Mouse (Mus musculus) adrenal gland, adult 18-20 months (tissue): ENCODE measurements around the gene Gm44503. TPM values are rescaled to one million over a fixed set of nuclear protein-coding genes. Genes with fewer than 3 reads are reported as not detected.
A peak's percentile ranks its signal among the peaks of the same experiment; 100 is the strongest.

Experiments used
- DNase-seq, 2 experiments: peaks; one replicate each; pipeline ENCODE4 v3.0.0; 2021 to 2022; ENCODE audit warnings: low spot score in 2 of 2
- total RNA-seq, 2 experiments: library from RNA; stranded (reverse); gene quantifications; 1 replicate in 1 of 2; 2 replicates in 1 of 2; pipeline ENCODE4 v1.2.3; 2021

Gm44503 gene
- total RNA-seq, 2 experiments from 2014 or later, result not detected

GRCm38 (mm10) chr9:73025818-73026636 is 67.4 kb downstream of the Gm44503 start:
- no peak for DNase-seq

- no peak for DNase-seq
Measured at GRCm38 (mm10) chr9:73030443-73030842, 71.8 kb downstream of the Gm44503 start.

- DNase-seq, result no peak
Measured at GRCm38 (mm10) chr9:73031421-73031820, 72.8 kb downstream of the Gm44503 start.

- no peak for DNase-seq
Measured at GRCm38 (mm10) chr9:73033406-73033805, 74.8 kb downstream of the Gm44503 start.

- DNase-seq, result peak; percentile 94 to 95
Measured at GRCm38 (mm10) chr9:73039222-73039945, 80.7 kb downstream of the Gm44503 start.

GRCm38 (mm10) chr9:73040080-73040479 is 81.4 kb downstream of the Gm44503 start, which contains the start of gene Pigb:
Gene Pigb (minus strand): TSS chr9:73040378.
- no peak for DNase-seq

GRCm38 (mm10) chr9:73044146-73045079 is 85.8 kb downstream of the Gm44503 start, which contains the start of gene Rab27a:
Gene Rab27a (plus strand): TSS chr9:73044854.
- DNase-seq, result peak; percentile 83 to 84

GRCm38 (mm10) chr9:73045204-73045603 is 86.6 kb downstream of the Gm44503 start:
- no peak for DNase-seq

GRCm38 (mm10) chr9:73045711-73046110 is 87.1 kb downstream of the Gm44503 start:
- no peak for DNase-seq

GRCm38 (mm10) chr9:73047906-73048305 is 89.3 kb downstream of the Gm44503 start:
- no peak for DNase-seq

- DNase-seq, result no peak
Measured at GRCm38 (mm10) chr9:73048927-73049326, 90.3 kb downstream of the Gm44503 start.

GRCm38 (mm10) chr9:73049833-73050232 is 91.2 kb downstream of the Gm44503 start:
- no peak for DNase-seq

- DNase-seq, result no peak
Measured at GRCm38 (mm10) chr9:73050606-73051005, 92.0 kb downstream of the Gm44503 start.

GRCm38 (mm10) chr9:73055441-73055911 is 96.8 kb downstream of the Gm44503 start:
- peak in 1 of 2 experiments; percentile 51 for DNase-seq

GRCm38 (mm10) chr9:73059224-73059623 is 100.6 kb downstream of the Gm44503 start:
- no peak for DNase-seq

- DNase-seq, result no peak
Measured at GRCm38 (mm10) chr9:73063621-73064290, 105.1 kb downstream of the Gm44503 start.
